Mouse (Mus musculus) NIH3T3 (cell line): Measurements from ENCODE around the gene Ncf1.

ENCODE experiments used
- DNase-seq: peaks from one replicate; pipeline ENCODE4 v3.0.0-alpha.2; 2012; ENCODE audit warnings: low read depth

Ncf1 gene

GRCm38 (mm10) chr5:134243661-134244436, 14.4 kb upstream of the Ncf1 start:
- no peak for DNase-seq

DNA sequence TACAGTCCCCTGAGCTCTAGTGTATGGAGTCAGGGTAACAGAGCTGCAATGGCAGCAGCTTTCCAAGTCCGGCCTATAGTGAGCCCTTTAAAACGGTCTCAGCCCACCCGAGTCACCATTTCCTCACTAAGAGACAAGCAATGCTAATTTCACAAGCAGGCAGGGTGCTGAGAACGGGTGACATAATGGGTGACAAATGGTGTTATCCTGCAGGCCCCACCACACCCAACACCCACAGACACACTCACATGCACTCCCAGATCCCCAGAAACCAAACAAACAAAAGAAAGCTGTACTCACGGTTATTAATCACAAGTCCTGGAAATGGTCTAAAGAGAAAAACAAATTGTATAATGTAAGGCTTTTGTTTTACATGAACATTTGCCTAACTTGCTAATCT, 12.4 kb upstream of the Ncf1 start:
- DNase-seq, result no peak

DNA sequence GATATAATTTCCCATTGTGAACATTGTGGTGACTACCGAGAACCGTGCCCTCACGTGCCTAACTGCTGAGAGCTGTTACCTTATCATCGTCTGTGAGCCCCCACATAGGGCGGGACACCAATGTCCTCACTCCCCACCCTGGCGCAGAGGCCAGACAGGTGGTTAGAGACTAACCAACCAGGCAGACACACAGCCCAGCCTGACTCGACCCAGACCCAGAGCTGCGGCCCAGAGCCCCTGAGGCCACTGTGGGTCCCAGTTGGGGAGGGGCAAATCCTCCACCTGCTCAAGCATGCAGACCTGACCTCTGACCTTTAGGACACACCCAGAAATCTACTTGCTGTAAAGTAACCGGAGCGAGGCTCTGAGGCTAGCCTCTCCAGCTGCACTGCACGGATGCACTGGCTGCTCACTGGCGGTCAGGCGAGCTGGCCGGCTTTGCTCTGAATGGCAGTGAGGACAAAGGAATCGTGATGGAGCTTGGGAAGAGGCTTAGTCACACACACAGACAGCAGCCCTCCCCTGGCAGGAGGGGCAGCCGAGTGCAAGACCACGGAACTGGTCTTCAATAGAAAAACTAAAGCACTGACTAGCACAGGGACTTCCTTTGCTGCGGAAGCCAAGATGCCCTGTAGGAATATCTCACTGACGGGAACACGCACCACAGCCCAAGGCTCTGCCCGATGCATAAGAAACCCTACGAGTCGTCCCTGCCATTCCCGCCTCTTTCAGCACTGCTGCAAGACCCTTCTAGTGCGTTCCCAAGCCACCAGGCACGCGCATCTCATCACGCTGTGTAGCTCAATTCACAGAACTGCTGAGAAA, 8.7 kb upstream of the Ncf1 start:
- no peak for DNase-seq

- no peak for DNase-seq
Observed at GRCm38 (mm10) chr5:134237508-134237907, 8.1 kb upstream of the Ncf1 start.

GRCm38 (mm10) chr5:134236796-134237195, 7.4 kb upstream of the Ncf1 start:
- DNase-seq, result no peak

GRCm38 (mm10) chr5:134236241-134236640, 6.8 kb upstream of the Ncf1 start:
- DNase-seq, result no peak

DNA sequence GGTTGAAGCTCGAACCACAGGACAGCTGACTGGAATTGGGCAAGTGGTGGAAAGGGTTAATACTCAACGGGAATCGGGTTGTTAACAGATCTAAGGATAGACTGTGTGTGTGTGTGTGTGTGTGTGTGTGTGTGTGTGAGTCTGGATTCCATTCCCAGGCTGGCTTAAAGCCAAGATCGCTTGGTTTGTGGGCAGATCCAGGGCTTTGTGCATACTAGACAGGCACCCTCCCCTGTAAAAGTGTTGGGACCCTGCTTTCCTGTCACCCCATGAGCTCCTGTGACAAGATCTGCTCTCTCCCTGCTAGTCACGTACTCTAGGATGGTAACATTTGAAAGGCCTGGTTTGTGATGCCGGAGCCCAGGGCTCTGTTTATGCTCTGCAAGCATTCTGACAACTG, 5.7 kb upstream of the Ncf1 start:
- DNase-seq, result peak; percentile 67

DNA sequence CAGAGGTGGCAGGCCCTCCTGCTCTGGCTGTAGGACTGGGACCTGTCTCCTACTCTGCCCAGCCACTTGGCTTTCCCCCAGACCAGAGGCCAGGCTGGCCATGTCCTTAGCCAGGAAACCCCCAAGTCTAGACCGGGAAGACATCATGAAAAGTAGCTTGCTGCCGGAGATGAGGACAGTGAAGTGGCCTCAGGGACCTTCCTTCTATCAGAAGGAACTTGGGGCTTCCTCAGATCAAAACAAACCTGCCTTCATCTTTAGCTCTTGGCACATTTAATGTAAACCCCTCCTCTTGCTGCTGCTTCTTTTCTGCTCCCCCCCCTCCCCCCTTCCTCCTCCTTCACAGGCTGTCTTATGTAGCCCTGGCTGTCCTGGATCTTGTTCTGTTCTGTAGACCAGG, 4.8 kb upstream of the Ncf1 start:
- no peak for DNase-seq

DNA sequence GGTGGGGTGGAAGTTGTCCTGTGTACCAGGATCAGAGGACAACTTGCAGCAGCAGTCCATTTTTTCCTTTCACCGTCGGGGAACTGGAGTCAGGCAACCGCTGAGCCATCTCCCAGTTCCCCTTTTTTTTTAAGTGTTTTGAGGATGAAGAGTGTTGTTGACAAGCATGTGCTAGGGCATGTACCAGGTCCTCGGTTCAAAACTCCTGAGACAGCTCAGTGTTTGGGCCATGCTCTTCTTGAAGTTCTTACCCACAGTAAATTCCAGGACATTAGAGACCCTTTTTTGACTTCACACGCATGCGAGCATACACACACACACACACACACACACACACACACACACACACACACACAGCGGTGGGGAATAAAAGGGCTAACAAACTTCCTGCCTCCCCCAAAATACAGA, 3.8 kb upstream of the Ncf1 start:
- no peak for DNase-seq

DNA sequence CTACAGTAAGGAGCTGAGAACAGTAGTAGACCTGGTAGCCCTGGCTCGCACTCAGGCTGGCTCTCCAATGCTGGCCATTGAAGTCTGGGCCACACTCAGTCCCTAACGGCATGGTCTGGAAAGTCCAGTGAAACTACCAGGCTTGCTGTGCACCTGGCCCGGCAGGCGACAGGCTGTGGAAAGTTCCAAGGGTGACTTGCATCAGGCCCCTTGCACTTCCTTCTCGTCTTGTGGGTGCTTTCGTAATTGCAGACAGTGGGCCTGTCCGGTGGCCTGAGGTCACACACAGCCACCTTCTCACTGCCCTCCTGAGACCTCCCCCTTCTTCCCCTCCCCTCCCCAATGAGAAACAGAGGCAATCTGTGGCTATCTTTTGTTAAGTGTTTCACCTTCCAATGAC, 3.1 kb upstream of the Ncf1 start:
- DNase-seq, result no peak

DNA sequence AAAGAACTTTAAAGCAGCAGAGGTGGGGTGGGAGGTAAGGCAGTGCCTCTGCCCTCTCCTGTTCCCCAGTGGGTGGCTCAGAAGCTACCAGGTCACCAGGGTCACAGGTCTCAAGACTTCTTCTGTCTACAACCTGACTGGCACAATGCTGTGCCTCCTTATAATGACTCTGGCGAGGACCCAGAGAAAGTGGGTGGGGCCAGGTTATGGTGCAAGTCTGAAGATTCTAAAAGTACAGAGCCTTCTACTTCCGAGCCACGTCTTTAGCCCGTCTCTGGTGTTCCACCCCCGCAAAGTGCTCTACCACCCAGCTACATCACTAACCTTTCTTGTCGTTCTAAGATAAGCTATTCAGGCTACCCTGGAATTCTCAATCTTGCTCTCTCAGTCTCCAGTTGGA, 2.7 kb upstream of the Ncf1 start:
- DNase-seq, result no peak

DNA sequence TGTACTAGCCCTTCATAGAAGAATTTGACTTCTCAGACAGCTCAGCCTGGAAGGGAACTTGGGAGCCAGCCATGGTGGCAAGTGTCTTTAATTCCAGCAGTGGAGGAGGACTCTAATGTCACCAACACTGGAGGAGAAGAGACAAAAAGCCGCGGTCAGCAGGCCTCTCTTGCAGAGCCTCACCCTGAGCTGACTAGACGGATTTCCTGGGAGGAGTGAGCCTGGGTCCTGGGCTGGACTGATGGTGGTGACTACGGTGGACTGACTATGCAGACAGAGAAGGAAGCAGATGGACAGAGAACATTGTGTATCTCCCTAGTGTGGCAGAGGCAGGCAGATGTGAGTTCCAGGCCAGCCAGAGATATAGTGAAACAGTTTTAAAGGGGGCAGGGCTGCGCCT, 2.0 kb upstream of the Ncf1 start:
- no peak for DNase-seq

DNA sequence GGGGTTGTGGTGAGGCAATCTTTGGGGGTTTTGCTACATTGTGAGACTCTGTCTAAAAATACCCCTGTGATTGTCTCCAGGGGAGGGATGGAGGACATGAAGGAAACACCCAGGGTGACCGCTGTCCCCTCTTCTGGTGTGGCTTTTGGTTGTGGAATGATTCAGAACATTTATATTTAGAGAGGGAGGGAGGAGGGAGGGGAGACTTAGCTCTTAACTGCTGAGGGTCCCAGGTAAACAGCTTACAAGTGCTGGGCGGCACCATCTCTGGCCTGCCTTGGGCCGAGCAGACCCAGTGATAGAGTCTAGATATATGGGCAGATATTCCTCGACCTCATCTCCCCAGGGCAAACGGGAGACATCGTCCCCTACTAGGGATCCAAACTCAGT, 1.2 kb downstream of the Ncf1 start:
- no peak for DNase-seq

DNA sequence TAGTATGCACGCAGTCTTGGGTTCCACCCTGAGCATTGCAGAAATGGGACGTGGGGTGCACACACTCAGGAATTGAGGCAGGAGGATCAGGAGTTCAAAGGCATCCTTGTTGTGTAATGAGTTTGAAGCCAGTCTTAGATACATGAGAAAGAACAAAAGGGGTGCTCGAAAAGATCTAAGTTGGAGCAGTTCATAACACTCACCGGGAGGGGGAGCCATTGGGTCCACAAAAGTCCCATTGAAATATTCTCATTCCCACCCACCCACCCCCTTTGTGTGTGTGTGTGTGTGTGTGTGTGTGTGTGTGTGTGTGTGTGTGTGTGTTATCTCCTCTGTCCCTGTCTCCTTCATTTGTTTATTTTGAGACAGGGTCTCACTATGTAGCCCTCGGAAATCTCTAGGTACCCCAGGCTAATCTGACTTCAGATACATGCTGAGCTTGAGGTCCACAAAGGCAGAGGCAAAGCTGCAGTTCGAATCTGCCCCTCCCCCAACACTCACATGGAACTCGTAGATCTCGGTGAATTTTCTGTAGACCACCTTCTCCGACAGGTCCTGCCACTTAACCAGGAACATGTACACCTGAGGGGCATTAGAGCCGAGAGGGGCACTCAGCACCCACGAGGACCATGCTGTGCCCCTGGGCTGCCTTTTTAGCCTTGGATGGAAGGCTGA, 1.7 kb downstream of the Ncf1 start:
- DNase-seq, result peak; percentile 70

DNA sequence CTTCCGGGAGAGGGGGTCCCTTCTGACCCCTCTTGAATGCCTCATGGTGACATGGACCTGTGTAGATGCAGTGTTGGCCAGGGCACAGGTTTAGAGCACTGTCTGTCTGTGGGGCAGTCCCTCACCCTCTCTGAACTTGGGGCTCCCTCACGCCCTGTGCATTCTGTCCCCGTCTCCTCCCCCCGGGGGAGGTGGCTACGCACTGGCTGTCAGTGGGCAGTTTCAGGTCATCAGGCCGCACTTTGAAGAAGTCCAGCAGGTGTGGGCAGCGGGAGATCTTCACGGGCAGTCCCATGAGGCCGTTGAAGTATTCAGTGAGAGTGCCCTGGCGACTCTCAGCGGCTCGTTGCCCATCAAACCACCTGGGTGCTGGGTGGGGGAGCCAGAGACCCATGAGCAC, 2.5 kb downstream of the Ncf1 start:
- no peak for DNase-seq

DNA sequence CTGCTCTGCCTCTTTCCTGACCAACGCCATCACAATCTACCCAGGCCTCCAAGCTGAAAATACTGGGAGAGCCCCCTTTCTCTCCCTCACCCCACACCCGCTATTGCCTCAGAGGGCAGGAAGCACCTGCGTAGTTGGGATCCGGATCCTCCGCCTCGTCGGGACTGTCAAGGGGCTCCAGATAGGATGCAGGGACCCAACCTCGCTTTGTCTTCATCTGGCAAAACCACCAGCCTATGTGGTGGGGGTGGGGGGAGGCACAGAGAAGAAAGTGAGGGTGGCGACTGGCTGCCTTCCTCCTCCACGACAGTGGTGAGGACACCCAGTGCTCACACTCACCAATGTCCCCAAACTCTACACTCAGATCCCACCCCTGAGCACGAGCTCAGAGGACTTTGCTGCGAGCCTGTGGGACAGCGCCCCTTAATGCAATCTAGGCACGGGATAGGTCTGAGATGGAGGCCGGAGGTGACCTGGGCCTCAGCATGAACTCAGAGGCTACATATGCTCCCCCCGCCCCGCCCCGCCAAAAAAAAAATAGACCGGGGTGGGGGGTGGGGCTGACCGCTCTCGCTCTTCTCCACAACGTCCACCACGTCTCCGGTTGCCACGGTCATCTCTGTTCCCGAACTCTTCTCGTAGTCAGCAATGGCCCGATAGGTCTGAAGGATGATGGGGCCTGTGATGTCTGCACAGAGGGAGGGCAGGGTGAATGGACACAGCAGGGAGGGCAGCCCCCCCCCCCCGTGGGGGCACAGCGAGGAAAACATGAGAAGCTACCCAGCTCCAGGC, 4.1 kb downstream of the Ncf1 start:
- DNase-seq, result no peak

DNA sequence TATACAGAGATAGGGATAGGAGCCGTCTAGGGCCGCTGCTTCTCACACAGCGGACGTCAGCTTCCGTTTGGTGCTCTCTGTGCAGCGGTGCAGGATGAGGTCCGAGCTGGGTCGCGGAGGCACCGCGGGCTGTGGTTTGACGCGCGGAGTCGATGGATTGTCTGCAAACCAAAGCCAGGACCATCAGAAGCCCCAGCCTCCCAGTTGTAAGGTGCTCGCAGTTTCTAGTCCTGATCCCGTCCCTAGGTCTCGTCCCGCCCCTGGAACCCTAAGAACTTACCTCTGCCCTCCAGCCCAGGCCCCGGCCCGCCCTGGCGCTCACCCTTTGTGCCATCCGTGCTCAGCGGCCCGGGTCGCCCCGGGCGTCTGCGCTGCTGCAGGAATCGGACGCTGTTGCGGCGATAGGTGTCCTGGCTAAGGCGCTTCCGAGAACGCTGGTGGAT, 7.7 kb downstream of the Ncf1 start:
- no peak for DNase-seq

DNA sequence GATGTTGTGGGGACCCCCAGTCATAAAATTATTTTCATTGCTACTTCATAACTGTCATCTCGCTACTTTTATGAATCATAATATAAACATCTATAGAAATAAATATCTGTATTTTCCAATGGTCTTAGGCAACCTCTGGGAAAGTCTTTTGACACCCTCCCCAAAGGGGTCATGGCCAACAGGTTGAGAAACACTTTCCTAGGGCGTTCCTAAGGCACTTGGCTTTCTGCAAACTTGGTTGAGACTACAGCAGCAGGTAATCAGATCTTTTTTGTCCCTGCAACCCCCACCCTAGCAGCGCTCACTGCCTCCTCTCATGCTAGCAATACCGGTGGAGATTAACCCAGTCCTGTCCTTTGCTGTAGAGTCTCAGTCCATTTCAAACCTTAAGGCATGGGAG, 8.1 kb downstream of the Ncf1 start:
- DNase-seq, result no peak

GRCm38 (mm10) chr5:134217900-134218299, 11.5 kb downstream of the Ncf1 start:
- DNase-seq, result no peak

DNA sequence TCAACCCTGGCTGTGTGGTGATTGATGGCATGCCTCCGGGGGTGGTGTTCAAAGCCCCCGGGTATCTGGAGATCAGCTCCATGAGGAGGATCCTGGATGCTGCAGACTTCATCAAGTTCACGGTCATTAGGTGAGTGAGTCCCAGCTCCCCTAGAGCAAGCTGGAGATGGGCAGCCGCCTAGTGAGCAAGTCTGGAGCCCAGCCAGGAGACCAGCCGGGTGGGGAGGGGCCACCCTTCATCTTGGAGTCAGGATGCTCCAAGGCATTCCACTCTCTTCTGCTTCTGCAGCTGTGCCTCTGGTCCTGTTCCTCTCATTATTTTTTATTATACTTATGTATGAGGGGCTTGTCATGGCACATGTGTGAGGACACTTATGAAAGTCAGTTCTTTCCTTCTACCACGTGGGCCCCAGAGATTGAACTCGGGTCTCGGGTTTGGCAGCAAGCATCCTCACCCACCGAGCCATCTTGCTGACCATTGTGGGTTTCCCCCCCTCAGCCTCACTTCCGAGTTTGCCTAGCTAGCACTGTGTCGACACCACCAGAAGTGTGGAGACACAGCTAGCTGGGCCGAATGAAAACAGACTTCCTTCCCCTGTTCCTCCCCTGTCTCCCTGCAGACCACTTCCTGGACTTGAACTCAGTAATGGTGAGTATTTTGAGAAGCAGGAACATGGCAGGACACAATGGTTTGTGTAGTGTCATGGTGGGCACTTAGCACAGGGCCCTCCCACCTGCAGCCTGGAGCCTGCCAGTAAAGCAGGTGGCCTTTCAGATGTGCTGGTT, 15.2 kb downstream of the Ncf1 start:
- no peak for DNase-seq

DNA sequence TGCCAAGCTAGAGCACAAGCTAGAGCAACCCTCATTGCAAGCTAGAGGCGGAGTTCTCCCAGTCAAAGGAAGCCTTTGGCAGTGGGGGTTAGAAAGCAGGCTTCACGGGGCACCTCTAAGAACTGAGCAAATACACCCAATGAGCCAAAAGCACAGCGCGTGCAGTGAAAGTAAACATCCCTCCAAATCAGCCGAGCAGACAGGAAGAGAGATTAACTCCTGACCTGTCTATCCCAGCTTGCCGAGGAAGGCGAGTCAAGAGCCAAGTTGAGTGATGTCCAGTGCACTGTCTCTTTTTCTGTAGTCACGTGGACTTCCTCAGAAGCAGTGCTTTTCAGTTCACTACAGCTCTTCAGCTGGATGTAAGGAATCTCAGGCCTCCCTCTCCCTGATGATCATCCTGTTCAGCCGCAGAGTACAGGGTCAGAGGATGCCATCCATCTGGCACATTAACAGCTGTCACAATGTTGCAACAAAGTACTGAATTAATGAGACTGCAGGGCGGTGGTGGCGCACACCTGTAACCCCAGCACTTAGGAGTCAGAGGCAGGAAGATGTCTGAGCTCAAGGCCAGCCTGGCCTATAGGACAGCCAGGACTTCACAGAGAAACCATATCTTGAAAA, 19.4 kb downstream of the Ncf1 start:
- no peak for DNase-seq
